Mouse (Mus musculus) MEL-GATA-1-ER (cell line): ENCODE results near the gene Hipk2.
A peak's percentile ranks its signal among the peaks of the same experiment; 100 is the strongest.
"Not testable (repeated sequence)": the region's sequence is repeated elsewhere in the genome, so short reads cannot be mapped to it uniquely, and the experiment has no call there.

Experiments used
- DNase-seq: peaks from one replicate; pipeline ENCODE4 v3.0.0-alpha.2; 2012; ENCODE audit warnings: low read depth; ENCODE audit errors: extremely low read depth

Hipk2 gene

GRCm38 (mm10) chr6:38702810-38703399 is 173.1 kb downstream of the Hipk2 start:
- no peak for DNase-seq

- DNase-seq: no peak
These were observed 174.5 kb downstream of the Hipk2 start for GRCm38 (mm10) chr6:38701421-38701820.

GRCm38 (mm10) chr6:38698233-38698889 is 177.6 kb downstream of the Hipk2 start:
- no peak for DNase-seq

- DNase-seq: no peak
These were observed 179.4 kb downstream of the Hipk2 start for GRCm38 (mm10) chr6:38696570-38696969.

GRCm38 (mm10) chr6:38695380-38696054 is 180.4 kb downstream of the Hipk2 start:
- DNase-seq: peak; percentile 44

GRCm38 (mm10) chr6:38692556-38692955 is 183.4 kb downstream of the Hipk2 start:
- DNase-seq: no peak

- no peak for DNase-seq
These were observed 184.9 kb downstream of the Hipk2 start for GRCm38 (mm10) chr6:38691052-38691451.

GRCm38 (mm10) chr6:38690615-38691014 is 185.3 kb downstream of the Hipk2 start:
- no peak for DNase-seq

GRCm38 (mm10) chr6:38688841-38689240 is 187.1 kb downstream of the Hipk2 start:
- no peak for DNase-seq

- DNase-seq: no peak
These were observed 188.7 kb downstream of the Hipk2 start for GRCm38 (mm10) chr6:38687216-38687615.

- no peak for DNase-seq
These were observed 193.4 kb downstream of the Hipk2 start for GRCm38 (mm10) chr6:38682532-38682931.

GRCm38 (mm10) chr6:38677629-38678028 is 198.3 kb downstream of the Hipk2 start:
- peak; percentile 79 for DNase-seq

GRCm38 (mm10) chr6:38676723-38677122 is 199.2 kb downstream of the Hipk2 start:
- DNase-seq: peak; percentile 50

GRCm38 (mm10) chr6:38676217-38676616 is 199.7 kb downstream of the Hipk2 start:
- peak; percentile 50 for DNase-seq

- no peak for DNase-seq
These were observed 204.0 kb downstream of the Hipk2 start for GRCm38 (mm10) chr6:38672011-38672410.

- peak; percentile 14 for DNase-seq
These were observed 204.7 kb downstream of the Hipk2 start for GRCm38 (mm10) chr6:38671270-38671669.

GRCm38 (mm10) chr6:38670488-38670887 is 205.5 kb downstream of the Hipk2 start:
- DNase-seq: not testable (repeated sequence)

GRCm38 (mm10) chr6:38669580-38669979 is 206.4 kb downstream of the Hipk2 start:
- DNase-seq: peak; percentile 79

GRCm38 (mm10) chr6:38662714-38663615 is 213.0 kb downstream of the Hipk2 start, which contains the start of gene Clec2l:
TSS of gene Clec2l (plus strand) at chr6:38663069.
- DNase-seq: no peak

GRCm38 (mm10) chr6:38661626-38662025 is 214.3 kb downstream of the Hipk2 start:
- no peak for DNase-seq

GRCm38 (mm10) chr6:38650263-38650937 is 225.6 kb downstream of the Hipk2 start:
- DNase-seq: peak; percentile 54
